Mouse (Mus musculus): Measurements from ENCODE around the gene Eef1akmt2.

Eef1akmt2 gene

GRCm38 (mm10) chr7:132810879-132811278, 41.6 kb downstream of the Eef1akmt2 start:
- DNase-seq (ENCODE audit: low spot score) = peak; percentile 94

GRCm38 (mm10) chr7:132810368-132810767, 42.1 kb downstream of the Eef1akmt2 start:
- DNase-seq (ENCODE audit: low spot score) = no peak

- DNase-seq (ENCODE audit: low spot score) = no peak
Observed at GRCm38 (mm10) chr7:132809721-132810120, 42.8 kb downstream of the Eef1akmt2 start.

- no peak for DNase-seq (ENCODE audit: low spot score)
Observed at GRCm38 (mm10) chr7:132808841-132809682, 43.4 kb downstream of the Eef1akmt2 start.

GRCm38 (mm10) chr7:132808051-132808796, 44.2 kb downstream of the Eef1akmt2 start:
- no peak for DNase-seq (ENCODE audit: low spot score)

GRCm38 (mm10) chr7:132806926-132807857, 45.3 kb downstream of the Eef1akmt2 start:
- DNase-seq (ENCODE audit: low spot score) = no peak

GRCm38 (mm10) chr7:132806286-132806685, 46.2 kb downstream of the Eef1akmt2 start:
- DNase-seq (ENCODE audit: low spot score) = no peak

GRCm38 (mm10) chr7:132804951-132805350, 47.5 kb downstream of the Eef1akmt2 start:
- DNase-seq (ENCODE audit: low spot score) = no peak

- DNase-seq (ENCODE audit: low spot score) = no peak
Observed at GRCm38 (mm10) chr7:132804461-132804860, 48.0 kb downstream of the Eef1akmt2 start.

GRCm38 (mm10) chr7:132803962-132804361, 48.5 kb downstream of the Eef1akmt2 start:
- DNase-seq (ENCODE audit: low spot score) = no peak

- DNase-seq (ENCODE audit: low spot score) = no peak
Observed at GRCm38 (mm10) chr7:132803336-132803735, 49.1 kb downstream of the Eef1akmt2 start.

GRCm38 (mm10) chr7:132802691-132803090, 49.8 kb downstream of the Eef1akmt2 start:
- DNase-seq (ENCODE audit: low spot score) = no peak

- no peak for DNase-seq (ENCODE audit: low spot score)
Observed at GRCm38 (mm10) chr7:132802066-132802465, 50.4 kb downstream of the Eef1akmt2 start.

GRCm38 (mm10) chr7:132801509-132801908, 51.0 kb downstream of the Eef1akmt2 start:
- no peak for DNase-seq (ENCODE audit: low spot score)

GRCm38 (mm10) chr7:132800868-132801267, 51.6 kb downstream of the Eef1akmt2 start:
- DNase-seq (ENCODE audit: low spot score) = no peak

- no peak for DNase-seq (ENCODE audit: low spot score)
Observed at GRCm38 (mm10) chr7:132799119-132800016, 53.1 kb downstream of the Eef1akmt2 start.

GRCm38 (mm10) chr7:132795141-132795540, 57.3 kb downstream of the Eef1akmt2 start:
- DNase-seq (ENCODE audit: low spot score) = no peak

- DNase-seq (ENCODE audit: low spot score) = no peak
Observed at GRCm38 (mm10) chr7:132793467-132793866, 59.0 kb downstream of the Eef1akmt2 start.

- DNase-seq (ENCODE audit: low spot score) = no peak
Observed at GRCm38 (mm10) chr7:132790447-132791219, 61.8 kb downstream of the Eef1akmt2 start.

- DNase-seq (ENCODE audit: low spot score) = no peak
Observed at GRCm38 (mm10) chr7:132788826-132789225, 63.6 kb downstream of the Eef1akmt2 start.
